Mouse (Mus musculus) liver, postnatal 0 days (tissue): ENCODE data around the gene Chmp6.
A peak's percentile ranks its signal among the peaks of the same experiment; 100 is the strongest.

Experiments
- CTCF ChIP-seq: sonication (generic); IDR thresholded peaks from 2 replicates; pipeline ENCODE4 v1.5.1; 2016; ENCODE audit warnings: antibody characterized with exemption, low read depth
- EP300 ChIP-seq: IDR thresholded peaks from 2 replicates; pipeline ENCODE4 v1.6.1; 2016; ENCODE audit warnings: antibody characterized with exemption, low read depth, mild to moderate bottlenecking

GRCm38 (mm10) chr11:119945343-119945742, 32.1 kb downstream of the Chmp6 start:
- TF ChIP-seq CTCF: no peak
- TF ChIP-seq EP300: peak; percentile 30; the same call in 1 of the 2 replicates
